Mouse (Mus musculus) kidney, postnatal 14 days (tissue): Measurements from ENCODE around the gene Chpf2.

Experiments used
- DNase-seq: peaks from one replicate; pipeline ENCODE4 v3.0.0; 2022; ENCODE audit warnings: mixed read lengths

Chpf2 gene

GRCm38 (mm10) chr5:24605321-24605979 is 18.9 kb downstream of the Chpf2 start:
- no peak for DNase-seq

- DNase-seq = no peak
These were observed 19.6 kb downstream of the Chpf2 start for GRCm38 (mm10) chr5:24605980-24606665.

GRCm38 (mm10) chr5:24609388-24609787 is 22.8 kb downstream of the Chpf2 start:
- DNase-seq = no peak

GRCm38 (mm10) chr5:24611366-24612301 is 25.1 kb downstream of the Chpf2 start:
- peak; percentile 78 for DNase-seq

DNA sequence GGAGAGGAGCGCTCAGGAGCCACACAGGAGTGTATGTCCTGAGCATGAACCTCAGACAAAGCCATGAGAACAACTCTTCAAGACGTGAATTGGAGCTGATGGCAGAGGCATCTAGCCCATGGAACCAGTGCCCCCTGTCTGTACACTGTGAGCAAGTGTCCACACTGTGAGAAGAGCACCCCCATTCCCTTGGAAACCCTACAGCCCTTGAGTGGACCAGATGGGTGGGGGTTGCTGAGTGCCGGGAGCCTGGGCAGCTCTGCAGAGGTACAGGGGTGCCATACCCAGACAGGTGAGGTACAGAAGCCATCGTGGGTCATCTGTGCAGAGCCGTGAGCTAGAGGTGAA is 25.7 kb downstream of the Chpf2 start:
- DNase-seq = no peak

DNA sequence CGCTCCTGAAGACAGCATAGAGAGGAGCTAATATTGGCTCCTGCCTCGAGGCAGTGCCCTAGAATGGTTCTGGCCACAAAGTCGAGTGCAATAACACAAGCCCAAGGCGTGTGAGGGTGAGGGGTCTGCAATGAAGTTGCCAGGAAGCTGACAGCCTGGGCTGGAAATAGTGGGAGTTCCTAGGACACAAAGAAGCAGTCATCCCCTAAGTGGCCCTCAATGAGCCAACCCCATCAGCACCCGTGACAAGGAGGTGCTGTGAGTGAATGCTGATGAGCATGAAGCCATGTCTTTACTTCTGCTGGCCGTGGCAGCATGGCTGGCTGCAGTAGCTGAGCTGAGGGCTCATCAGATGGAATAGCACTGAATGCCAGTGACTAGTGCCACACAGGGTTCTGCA is 28.6 kb downstream of the Chpf2 start:
- DNase-seq = no peak

- DNase-seq = no peak
These were observed 32.4 kb downstream of the Chpf2 start for GRCm38 (mm10) chr5:24618921-24619320.

DNA sequence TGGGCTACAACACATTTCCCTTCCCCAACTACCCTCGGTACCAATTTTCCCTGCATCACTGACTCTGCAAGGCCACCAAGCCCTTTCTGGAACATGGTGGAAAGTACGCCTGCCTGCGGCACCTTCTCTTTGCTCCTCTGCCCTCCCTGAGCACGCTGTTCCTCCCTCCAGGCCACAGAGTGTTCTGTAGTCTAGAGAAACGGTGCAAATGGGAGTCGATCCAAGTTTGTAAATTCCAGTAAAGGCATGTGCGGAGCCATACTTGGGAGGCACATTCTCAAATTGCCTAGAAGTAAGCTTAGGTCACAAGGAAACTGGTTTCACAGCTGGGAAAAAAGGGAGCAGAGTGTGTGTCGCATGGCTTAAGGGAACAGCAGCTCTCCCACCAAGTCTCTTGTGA is 33.6 kb downstream of the Chpf2 start:
- DNase-seq = peak; percentile 68

- DNase-seq = no peak
These were observed 34.1 kb downstream of the Chpf2 start for GRCm38 (mm10) chr5:24620626-24621025.

DNA sequence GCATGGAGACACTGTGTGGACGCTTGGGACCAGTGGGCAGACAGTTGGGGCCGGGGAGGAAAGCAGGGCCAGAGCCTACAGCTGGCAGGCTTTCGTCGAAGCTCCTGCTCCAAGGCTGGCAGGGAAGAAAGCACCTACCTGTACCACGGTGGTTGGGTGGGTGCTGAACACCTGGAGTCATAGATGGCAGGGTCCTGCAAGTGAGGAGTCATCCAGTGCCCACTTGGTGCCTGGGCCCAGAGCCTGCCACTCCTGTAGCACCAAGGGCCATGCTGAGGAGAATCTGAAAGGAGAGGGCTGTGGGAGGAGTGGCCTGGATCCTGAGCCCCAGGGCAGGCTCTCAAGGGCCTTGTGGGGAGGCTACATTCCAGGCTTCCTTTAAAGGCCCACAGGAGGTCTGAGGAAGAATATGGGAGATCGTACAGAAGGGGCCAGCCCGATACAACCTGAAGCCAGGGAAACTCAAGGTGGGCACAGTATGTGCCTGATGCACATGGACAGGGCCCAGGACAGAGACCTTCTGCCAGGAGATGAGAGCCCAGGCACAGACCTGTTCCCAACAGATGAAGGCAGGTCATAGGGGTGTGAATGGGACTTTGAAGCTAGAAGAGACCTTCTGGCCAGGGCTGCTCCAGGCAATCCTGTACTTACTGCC is 36.0 kb downstream of the Chpf2 start:
- no peak for DNase-seq

DNA sequence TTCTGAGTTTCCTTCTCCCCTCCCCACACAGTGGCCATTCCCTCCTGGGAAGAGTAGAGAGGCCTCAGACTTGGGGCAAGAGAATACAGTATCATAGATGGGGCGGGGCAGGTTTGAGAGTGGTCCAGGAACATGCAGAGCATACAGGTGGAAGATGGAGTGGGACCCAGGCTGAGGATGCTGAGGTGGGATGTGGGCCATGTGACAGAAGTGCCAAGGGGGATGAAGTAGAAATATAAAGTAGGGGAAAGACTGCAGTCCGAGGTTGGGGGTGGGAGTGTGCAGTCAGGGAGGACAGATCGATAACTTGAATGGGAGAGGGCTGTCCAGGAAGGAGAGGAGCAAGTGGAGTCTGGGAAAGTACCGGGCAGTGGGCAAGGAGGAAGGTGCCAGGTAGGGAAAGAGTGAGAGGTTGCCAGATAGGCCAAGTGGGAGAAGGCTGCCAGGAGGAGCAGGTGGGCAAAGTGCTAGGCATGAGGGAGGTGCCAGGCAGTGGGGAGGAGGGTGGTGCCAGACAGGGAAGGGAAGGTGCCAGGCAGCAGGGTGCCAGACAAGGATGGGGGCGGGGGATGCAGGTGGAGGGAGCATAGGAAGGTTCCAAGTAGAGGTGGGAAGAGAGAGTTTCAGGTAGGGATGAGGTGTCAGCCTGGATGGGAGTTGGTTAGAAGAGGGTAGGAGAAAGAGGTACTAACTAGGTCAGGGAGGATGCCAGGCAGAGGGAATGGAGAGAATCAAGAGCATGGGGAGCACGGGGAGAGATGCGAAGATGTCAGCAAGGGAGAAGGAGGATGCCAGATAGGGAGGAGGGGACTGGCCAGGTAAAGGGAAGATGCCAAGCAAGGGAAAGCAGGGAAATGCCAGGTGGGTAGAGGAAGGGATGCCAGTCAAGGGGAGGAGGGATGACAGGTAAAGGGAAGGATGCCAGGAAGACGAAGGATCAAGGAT is 36.8 kb downstream of the Chpf2 start:
- DNase-seq = no peak

- DNase-seq = peak; percentile 42
These were observed 37.7 kb downstream of the Chpf2 start, which contains the start of gene Smarcd3 for GRCm38 (mm10) chr5:24623986-24624821. Gene Smarcd3, minus strand, starts transcription at chr5:24624411.

GRCm38 (mm10) chr5:24624822-24625120 is 38.2 kb downstream of the Chpf2 start:
- DNase-seq = no peak

DNA sequence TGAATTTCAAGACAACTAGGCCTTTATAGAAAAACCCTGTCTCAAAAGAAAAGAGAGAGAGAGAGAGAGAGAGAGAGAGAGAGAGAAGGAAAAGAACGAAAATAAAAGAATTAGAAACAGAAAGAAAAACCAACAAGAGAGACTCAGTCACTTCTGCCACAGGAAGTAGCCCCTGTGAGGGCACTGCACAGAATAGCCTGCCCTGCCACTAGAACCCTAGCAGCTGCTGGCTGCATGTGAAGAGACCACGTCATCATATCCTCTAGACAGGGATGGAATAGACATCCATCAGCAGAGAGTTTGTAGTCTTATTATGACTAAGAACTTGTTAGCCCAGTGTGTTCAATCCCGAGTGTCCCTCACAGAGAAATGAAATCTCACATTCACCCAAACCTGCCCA is 43.2 kb downstream of the Chpf2 start:
- DNase-seq = no peak

DNA sequence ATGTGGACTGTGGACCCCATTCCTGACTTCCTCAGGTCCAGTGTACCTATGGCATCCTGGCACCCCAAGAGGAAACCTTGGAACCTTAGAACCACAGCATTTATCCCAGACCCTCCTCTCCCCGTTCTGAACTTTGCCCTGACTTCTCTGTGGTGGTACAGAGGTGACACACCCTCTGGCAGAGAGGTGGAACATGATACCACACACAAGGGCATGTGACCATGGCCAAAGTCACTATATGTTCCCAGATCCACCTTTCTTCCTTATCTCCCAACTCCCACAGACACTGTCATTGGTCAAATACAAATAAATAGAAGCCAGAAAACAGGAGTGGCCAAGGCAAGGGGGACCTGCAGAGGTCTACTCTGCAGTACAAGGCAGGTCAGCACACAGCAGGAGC is 48.6 kb downstream of the Chpf2 start:
- DNase-seq = no peak

GRCm38 (mm10) chr5:24635526-24636141 is 49.1 kb downstream of the Chpf2 start:
- DNase-seq = no peak

DNA sequence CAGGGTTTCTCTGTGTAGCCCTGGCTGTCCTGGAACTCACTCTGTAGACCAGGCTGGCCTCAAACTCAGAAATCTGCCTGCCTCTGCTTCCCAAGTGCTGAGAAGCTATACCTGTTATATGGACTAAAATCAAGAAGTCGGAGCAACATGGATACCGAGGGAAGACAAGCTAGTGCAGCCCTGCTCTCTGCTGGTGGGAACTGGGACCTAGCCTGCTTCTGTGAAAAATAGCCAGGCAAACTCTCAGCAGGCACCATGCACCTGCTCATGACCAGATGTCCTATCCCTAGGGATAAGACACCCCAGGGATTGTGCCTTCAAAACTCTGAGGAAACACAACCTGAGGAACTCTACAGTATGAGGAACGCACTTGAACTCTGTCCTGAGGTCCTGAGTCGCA is 50.4 kb downstream of the Chpf2 start:
- DNase-seq = no peak

GRCm38 (mm10) chr5:24638131-24638530 is 51.6 kb downstream of the Chpf2 start:
- DNase-seq = no peak

GRCm38 (mm10) chr5:24639081-24639480 is 52.5 kb downstream of the Chpf2 start:
- DNase-seq = no peak
